Mouse (Mus musculus) embryonic facial prominence, embryonic 14.5 days (tissue): ENCODE measurements around the gene Flot1. TPM values are rescaled to one million over a fixed set of nuclear protein-coding genes. Genes with fewer than 3 reads are reported as not detected.

Experiments
- ATAC-seq: fragments of 200-750 bp; cut with Nextera tagmentation; 2 replicates; pipeline ENCODE4 v1.8.0; 2017; ENCODE audit warnings: low read depth, moderate number of reproducible peaks, moderate TSS enrichment
- DNase-seq: peaks from one replicate; pipeline ENCODE4 v3.0.0-alpha.2; 2015; ENCODE audit warnings: low spot score
- H3K27ac ChIP-seq: fragments of 300-500 bp; sonication (generic); replicated peaks from 2 replicates; pipeline ENCODE4 v1.5.1; 2014; ENCODE audit warnings: low read depth, mild to moderate bottlenecking, low read length, moderate library complexity
- H3K27me3 ChIP-seq: fragments of 300-500 bp; sonication (generic); replicated peaks from 2 replicates; pipeline ENCODE4 v1.6.1; 2014; ENCODE audit warnings: low read length; ENCODE audit not compliant: control insufficient read depth, insufficient read depth
- H3K36me3 ChIP-seq: fragments of 300-500 bp; sonication (generic); 2 replicates; pipeline ENCODE4 v1.6.1; 2014; ENCODE audit warnings: low read length, mixed read lengths; ENCODE audit not compliant: control insufficient read depth, insufficient read depth
- H3K4me1 ChIP-seq: fragments of 300-500 bp; sonication (generic); 2 replicates; pipeline ENCODE4 v1.6.1; 2014; ENCODE audit warnings: antibody characterized with exemption, low read length; ENCODE audit not compliant: control insufficient read depth, insufficient read depth
- H3K4me2 ChIP-seq: fragments of 300-500 bp; sonication (generic); 2 replicates; pipeline ENCODE4 v1.6.1; 2014; ENCODE audit warnings: low read depth, mild to moderate bottlenecking, low read length, moderate library complexity, mixed read lengths
- H3K4me3 ChIP-seq: fragments of 300-500 bp; sonication (generic); 2 replicates; pipeline ENCODE4 v1.5.1; 2014; ENCODE audit warnings: low read depth, mild to moderate bottlenecking, low read length
- H3K9ac ChIP-seq: fragments of 300-500 bp; sonication (generic); 2 replicates; pipeline ENCODE4 v1.6.1; 2014; ENCODE audit warnings: low read depth, mild to moderate bottlenecking, low read length, moderate library complexity, mixed read lengths
- H3K9me3 ChIP-seq: fragments of 300-500 bp; sonication (generic); 2 replicates; pipeline ENCODE4 v1.6.1; 2016; ENCODE audit warnings: low read length; ENCODE audit not compliant: control insufficient read depth
- WGBS: fragments of 180-500 bp; shearing (Covaris S2); extraction: QIAGEN DNeasy Blood & Tissue Kit; methylation state at CpG from one replicate; pipeline ENCODE4 v1.1.7; 2014; 5-methylcytosine and 5-hydroxymethylcytosine counted together
- polyA plus RNA-seq: library from polyadenylated mRNA; unstranded; fragments of >200 nt; fragmentation: Nextera tagmentation; extraction: Ambion mirVana; gene quantifications from 2 replicates; pipeline ENCODE4 v1.2.1, GENCODE M21; 2014

The Flot1 gene
- polyA plus RNA-seq, 1 experiment from 2014 or later = 49.0 TPM

DNA sequence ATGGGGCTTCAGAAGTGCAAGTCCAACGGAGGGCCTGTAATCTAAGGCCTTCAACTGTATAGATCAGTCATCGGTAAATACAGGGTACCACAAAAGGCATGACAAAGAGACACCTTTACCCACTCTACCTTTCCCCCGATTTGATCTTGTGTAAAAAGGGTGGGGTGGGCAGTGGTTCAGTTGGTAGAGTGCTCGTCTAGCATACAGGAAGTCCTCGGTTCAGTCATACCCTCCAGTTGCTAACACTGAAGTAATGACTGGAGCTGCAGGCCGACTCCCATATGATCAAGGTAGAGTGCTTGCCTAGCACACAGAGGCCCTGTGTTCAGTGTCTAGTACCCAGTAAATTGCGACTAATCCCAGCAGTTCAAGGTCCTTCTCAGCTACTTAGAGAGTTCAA is 9.4 kb upstream of the Flot1 start:
- Histone ChIP-seq H3K27ac (peak overlapping the region; percentile 78), H3K4me2 (peak overlapping the region; percentile 3; the same call in 1 of the 2 replicates), H3K9ac (no peak overlapping the region), H3K36me3 (no peaks in the 10 kb centered on the region), H3K4me3 (no peak overlapping the region), H3K27me3 (no peaks in the 10 kb centered on the region), H3K4me1 (peaks cover 48% of the 10 kb centered on the region), H3K9me3 (no peaks in the 10 kb centered on the region)
- 59% methylated on average over 7 of the region's 7 CpGs for WGBS
- DNase-seq (no peak), ATAC-seq (0 out of 2 replicates have a peak, but pooled peaks have one; percentile 3)

DNA sequence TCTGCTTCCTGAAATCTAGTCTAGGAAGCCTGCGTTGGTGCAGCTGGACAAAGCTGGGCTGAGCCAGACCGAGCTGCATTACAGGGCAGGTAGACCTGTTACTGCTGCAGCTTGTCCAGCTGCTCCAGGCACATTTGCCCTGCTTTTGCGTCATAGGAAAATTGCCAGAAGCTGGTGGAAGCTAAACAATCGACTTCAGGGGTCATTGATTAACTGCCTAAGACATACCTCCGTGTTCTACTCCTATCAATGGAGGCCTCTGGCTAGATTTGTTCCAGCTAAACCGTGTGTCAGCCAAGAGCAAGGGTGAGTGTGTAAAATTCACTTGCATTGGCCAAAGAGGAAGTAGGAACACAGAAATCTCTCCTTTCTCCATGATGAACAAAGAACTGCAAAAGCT is 8.4 kb upstream of the Flot1 start:
- Histone ChIP-seq H3K36me3 (no peaks in the 10 kb centered on the region), H3K4me1 (peaks cover 48% of the 10 kb centered on the region), H3K27me3 (no peaks in the 10 kb centered on the region), H3K9ac (no peak overlapping the region), H3K27ac (peak overlapping the region; percentile 78), H3K4me2 (no peak overlapping the region), H3K4me3 (no peak overlapping the region), H3K9me3 (no peaks in the 10 kb centered on the region)
- ATAC-seq = no peak
- no peak for DNase-seq
- 33% methylated on average over 6 of the region's 6 CpGs for WGBS

DNA sequence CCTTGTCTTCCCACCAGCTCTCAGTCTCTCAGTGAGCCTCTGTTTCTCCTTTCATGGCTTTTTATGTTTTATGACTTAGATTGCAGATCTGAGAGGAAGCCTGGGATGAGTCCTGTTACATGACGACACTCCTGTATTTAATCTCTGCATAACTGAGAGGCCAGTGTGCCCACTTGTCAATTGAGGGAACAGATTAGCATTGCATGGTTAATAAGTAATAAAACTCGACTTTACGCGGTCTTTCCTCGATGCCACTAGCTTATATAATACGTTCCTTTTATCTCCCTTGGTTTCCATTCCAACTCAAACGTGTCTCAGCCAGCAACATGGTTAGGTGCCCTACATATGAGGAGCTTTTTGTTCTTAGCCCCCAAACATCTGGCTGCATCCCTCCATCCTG is 7.2 kb upstream of the Flot1 start:
- Histone ChIP-seq H3K4me3 (no peak overlapping the region), H3K4me2 (no peak overlapping the region), H3K36me3 (no peaks in the 10 kb centered on the region), H3K9ac (no peak overlapping the region), H3K27me3 (no peaks in the 10 kb centered on the region), H3K27ac (peak overlapping the region; percentile 50; the same call in 1 of the 2 replicates), H3K4me1 (peaks cover 49% of the 10 kb centered on the region), H3K9me3 (no peaks in the 10 kb centered on the region)
- WGBS = 57% methylated on average over 7 of the region's 7 CpGs
- DNase-seq = no peak
- no peak for ATAC-seq

DNA sequence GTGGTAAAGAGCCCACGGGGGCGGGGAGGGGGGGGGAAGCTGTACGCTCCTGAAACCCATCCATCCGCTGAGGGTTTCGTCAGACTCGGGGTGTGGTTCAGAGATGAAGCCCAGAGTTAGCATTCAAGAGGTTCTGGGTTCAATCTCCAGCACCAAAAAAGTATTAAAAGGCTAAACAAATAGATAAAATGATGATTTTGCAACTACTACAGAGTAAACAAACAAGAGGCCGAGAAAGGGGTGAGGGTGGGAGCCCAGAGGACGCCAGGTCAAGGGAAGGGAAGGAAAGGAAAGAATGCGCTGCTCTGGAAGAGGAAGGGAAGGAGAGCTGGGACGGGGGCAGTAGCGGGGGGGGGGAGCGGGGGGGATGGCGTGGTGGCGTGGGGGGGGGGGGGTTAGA is 6.3 kb upstream of the Flot1 start:
- Histone ChIP-seq H3K4me2 (no peak overlapping the region), H3K27me3 (no peaks in the 10 kb centered on the region), H3K4me3 (no peak overlapping the region), H3K27ac (peak overlapping the region; percentile 50), H3K9me3 (no peaks in the 10 kb centered on the region), H3K36me3 (no peaks in the 10 kb centered on the region), H3K4me1 (peaks cover 55% of the 10 kb centered on the region), H3K9ac (no peak overlapping the region)
- ATAC-seq (no peak), DNase-seq (no peak)
- 33% methylated on average over 10 of the region's 14 CpGs for WGBS

DNA sequence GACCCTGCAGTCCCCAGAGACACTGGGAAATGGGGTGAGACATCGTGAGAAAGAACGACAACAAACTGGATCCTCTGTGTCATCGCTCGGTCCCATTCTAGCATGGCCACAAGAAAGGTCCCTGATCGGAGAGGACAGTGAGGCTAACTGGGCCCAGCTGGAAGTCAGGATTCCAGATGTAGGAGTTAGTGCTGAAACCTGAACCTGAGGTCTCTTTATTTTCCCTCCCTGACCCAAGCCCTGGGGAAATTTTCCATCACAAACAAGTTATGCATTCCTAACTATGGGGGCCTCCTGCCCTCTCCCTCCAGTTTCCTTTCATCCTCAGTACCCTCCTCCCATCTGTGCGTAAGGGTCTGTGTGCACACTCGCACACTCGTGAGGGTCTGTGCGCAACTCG is 5.8 kb upstream of the Flot1 start:
- 17% methylated on average over 10 of the region's 10 CpGs for WGBS
- Histone ChIP-seq H3K27ac (peak overlapping the region; percentile 36), H3K9ac (no peak overlapping the region), H3K9me3 (no peaks in the 10 kb centered on the region), H3K4me2 (peak overlapping the region; percentile 10; the same call in 1 of the 2 replicates), H3K4me3 (no peak overlapping the region), H3K36me3 (no peaks in the 10 kb centered on the region), H3K27me3 (no peaks in the 10 kb centered on the region), H3K4me1 (peaks cover 51% of the 10 kb centered on the region)
- no peak for ATAC-seq
- no peak for DNase-seq

DNA sequence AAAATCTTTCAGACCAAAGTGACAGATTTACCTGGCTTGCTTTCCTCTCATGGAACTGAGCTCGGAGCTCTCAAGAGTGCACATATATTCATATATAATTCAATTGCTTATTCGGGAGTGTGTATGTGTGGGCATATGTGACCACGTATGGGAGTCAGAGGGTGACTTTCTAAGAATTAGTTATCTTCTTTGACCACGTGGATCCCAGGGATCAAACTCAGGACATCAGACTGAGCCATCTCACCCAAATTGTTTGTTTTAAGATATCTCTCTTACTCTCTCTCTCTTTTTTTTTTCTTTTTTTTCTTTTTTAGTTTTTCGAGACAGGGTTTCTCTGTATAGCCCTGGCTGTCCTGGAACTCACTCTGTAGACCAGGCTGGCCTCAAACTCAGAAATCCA is 2.9 kb upstream of the Flot1 start:
- no peak overlapping the region for H3K27ac ChIP-seq
- DNase-seq (no peak), ATAC-seq (no peak)
- H3K36me3 ChIP-seq = no peaks in the 10 kb centered on the region
- no peak overlapping the region for H3K4me3 ChIP-seq
- no peak overlapping the region for H3K9ac ChIP-seq
- H3K4me1 ChIP-seq = peaks cover 27% of the 10 kb centered on the region
- H3K4me2 ChIP-seq = no peak overlapping the region
- H3K9me3 ChIP-seq = no peaks in the 10 kb centered on the region
- H3K27me3 ChIP-seq = no peaks in the 10 kb centered on the region
- 75% methylated on average over 5 of the region's 5 CpGs for WGBS

DNA sequence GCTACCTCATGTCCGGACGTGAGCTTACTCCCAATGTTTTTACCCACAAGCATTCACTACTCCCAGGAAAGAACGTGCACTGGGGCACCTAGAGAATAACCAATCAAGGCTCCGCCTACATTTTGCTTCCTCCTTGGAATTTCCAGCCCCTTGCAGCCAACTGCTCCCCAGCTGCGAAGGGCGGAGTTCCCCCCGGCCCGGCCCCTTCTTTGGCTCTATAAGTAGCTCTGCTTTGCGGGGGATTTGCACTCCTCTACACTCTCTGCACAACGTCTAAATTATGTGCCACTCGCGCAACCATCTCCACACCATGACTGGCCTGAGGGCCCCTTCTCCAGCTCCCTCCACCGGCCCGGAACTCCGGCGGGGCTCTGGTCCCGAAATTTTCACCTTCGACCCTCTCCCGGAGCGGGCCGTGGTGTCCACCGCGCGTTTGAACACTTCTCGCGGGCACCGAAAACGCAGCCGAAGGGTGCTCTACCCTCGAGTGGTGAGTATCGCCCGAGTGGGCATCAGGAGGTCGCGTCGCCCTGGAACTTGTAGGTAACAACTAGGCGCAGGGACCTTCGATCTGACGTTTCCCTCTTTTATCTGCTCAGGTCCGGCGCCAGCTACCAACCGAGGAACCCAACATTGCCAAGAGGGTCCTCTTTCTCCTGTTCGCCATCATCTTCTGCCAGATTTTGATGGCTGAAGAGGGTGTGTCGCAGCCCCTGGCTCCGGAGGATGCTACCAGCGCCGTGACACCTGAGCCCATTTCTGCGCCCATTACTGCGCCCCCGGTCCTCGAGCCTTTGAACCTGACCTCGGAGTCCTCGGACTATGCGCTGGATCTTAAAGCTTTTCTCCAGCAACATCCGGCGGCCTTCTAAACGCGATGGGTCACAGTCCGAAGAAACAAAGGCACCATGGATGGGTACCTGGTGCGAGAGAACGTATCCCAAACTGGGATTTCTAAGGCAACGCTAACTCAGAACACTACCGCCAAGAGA is 1.3 kb upstream of the Flot1 start, which contains the start of gene Ier3:
Ier3 (plus strand) TSS at position 246 of the 992 bp plus-strand sequence.
- Histone ChIP-seq H3K4me1 (peaks cover 20% of the 10 kb centered on the region), H3K4me2 (peak within 1 kb of the TSS; percentile 98), H3K36me3 (peaks cover 8% of the 10 kb centered on the region), H3K27me3 (no peaks in the 10 kb centered on the region), H3K27ac (peak within 1 kb of the TSS; percentile 76), H3K9me3 (no peaks in the 10 kb centered on the region), H3K9ac (peak within 1 kb of the TSS; percentile 78), H3K4me3 (peak within 1 kb of the TSS; percentile 70)
- WGBS = under 1% methylated on average over 60 of the region's 62 CpGs
- peak; percentile 69 for ATAC-seq
- peak; percentile 94 for DNase-seq

DNA sequence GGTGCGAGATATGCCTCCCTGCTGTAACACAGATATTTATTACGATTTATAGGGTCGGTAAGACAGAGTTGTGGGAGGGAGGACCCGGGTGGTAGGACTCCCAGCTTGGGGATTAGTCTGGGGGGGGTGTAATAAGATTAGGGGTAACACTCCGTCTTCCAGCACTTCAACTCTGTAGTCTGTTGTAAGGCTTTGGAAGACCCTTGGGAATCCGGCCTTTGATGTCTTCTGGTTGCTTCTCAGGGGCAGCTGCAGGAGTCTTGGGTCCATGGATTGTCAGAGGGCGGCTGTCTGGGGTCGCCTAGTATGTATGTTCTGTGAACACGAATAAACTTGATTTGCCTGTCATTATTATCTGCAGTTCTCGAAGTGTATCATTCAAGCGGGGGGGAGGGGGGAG is 466 bp upstream of the Flot1 start:
- H3K9ac ChIP-seq = peak overlapping the region; percentile 78

More for the DNA sequence above, 466 bp upstream of the Flot1 start:
- peak overlapping the region; percentile 30; the same call in 1 of the 2 replicates for H3K27ac ChIP-seq
- ATAC-seq = peak; percentile 9; the same call in 1 of the 2 replicates
- peak overlapping the region; percentile 98 for H3K4me2 ChIP-seq
- peaks cover 16% of the 10 kb centered on the region for H3K36me3 ChIP-seq
- DNase-seq = no peak
- H3K27me3 ChIP-seq = no peaks in the 10 kb centered on the region
- no peaks in the 10 kb centered on the region for H3K9me3 ChIP-seq
- H3K4me3 ChIP-seq = peak overlapping the region; percentile 70
- peaks cover 12% of the 10 kb centered on the region for H3K4me1 ChIP-seq
- WGBS = 1% methylated on average over 11 of the region's 11 CpGs
